Mouse (Mus musculus) cerebellum, adult 2 months (tissue): ENCODE measurements at regions not wholly inside any gene's neighbourhood (a gene's known extent, or its start where the extent isn't known, plus 50 kb on each side); places are given as distances from the start of the nearest gene placed in this dataset.

Experiments
- CTCF ChIP-seq: fragments of 200-500 bp; IDR thresholded peaks from 2 replicates; pipeline ENCODE4 v1.5.1; 2011; ENCODE audit warnings: low read depth, mild to moderate bottlenecking, control low read depth, low read length, moderate library complexity, borderline replicate concordance; ENCODE audit not compliant: insufficient read depth
- POLR2A ChIP-seq: fragments of 200-500 bp; IDR thresholded peaks from 2 replicates; pipeline ENCODE4 v1.6.1; 2011; ENCODE audit warnings: low read length, control low read depth, borderline replicate concordance; ENCODE audit not compliant: insufficient read depth

- TF ChIP-seq CTCF (no peak), POLR2A (no peak)
Measured at GRCm38 (mm10) chr14:105570156-105570555, 311.8 kb downstream of the Ndfip2 start.
